Mouse (Mus musculus) hindbrain, embryonic 16.5 days (tissue): ENCODE measurements at regions not wholly inside any gene's neighbourhood (a gene's known extent, or its start where the extent isn't known, plus 50 kb on each side); places are given as distances from the start of the nearest gene placed in this dataset.

ENCODE experiments used
- ATAC-seq: fragments of 200-750 bp; cut with Nextera tagmentation; 2 replicates; pipeline ENCODE4 v1.8.0; 2017; ENCODE audit warnings: moderate TSS enrichment, moderate library complexity
- H3K27ac ChIP-seq: fragments of 300-500 bp; sonication (generic); 2 replicates; pipeline ENCODE4 v1.5.1; 2014; ENCODE audit warnings: low read depth, mild to moderate bottlenecking, control low read depth, low read length, moderate library complexity
- H3K27me3 ChIP-seq: fragments of 300-500 bp; sonication (generic); replicated peaks from 2 replicates; pipeline ENCODE4 v1.6.1; 2014; ENCODE audit warnings: low read length; ENCODE audit not compliant: control insufficient read depth, insufficient read depth
- H3K36me3 ChIP-seq: fragments of 300-500 bp; sonication (generic); 2 replicates; pipeline ENCODE4 v1.6.1; 2014; ENCODE audit warnings: mild to moderate bottlenecking, low read length, moderate library complexity, mixed read lengths; ENCODE audit not compliant: control insufficient read depth, insufficient read depth
- H3K4me1 ChIP-seq: fragments of 300-500 bp; sonication (generic); 2 replicates; pipeline ENCODE4 v1.6.1; 2014; ENCODE audit warnings: low read depth, low read length; ENCODE audit not compliant: control insufficient read depth, insufficient read depth
- H3K4me2 ChIP-seq: fragments of 300-500 bp; sonication (generic); 2 replicates; pipeline ENCODE4 v1.6.1; 2014; ENCODE audit warnings: mild to moderate bottlenecking, low read length, control low read depth, moderate library complexity
- H3K4me3 ChIP-seq: fragments of 300-500 bp; sonication (generic); 2 replicates; pipeline ENCODE4 v1.5.1; 2014; ENCODE audit warnings: mild to moderate bottlenecking, low read length, control low read depth, moderate library complexity
- H3K9ac ChIP-seq: fragments of 300-500 bp; sonication (generic); 2 replicates; pipeline ENCODE4 v1.6.1; 2014; ENCODE audit warnings: low read depth, mild to moderate bottlenecking, control low read depth, low read length, moderate library complexity
- H3K9me3 ChIP-seq: fragments of 300-500 bp; sonication (generic); 2 replicates; pipeline ENCODE4 v1.6.1; 2014; ENCODE audit warnings: mild to moderate bottlenecking, low read length, moderate library complexity; ENCODE audit not compliant: control insufficient read depth
- WGBS: fragments of 180-500 bp; shearing (Covaris S2); extraction: QIAGEN DNeasy Blood & Tissue Kit; methylation state at CpG from one replicate; pipeline ENCODE4 v1.1.7; 2014; 5-methylcytosine and 5-hydroxymethylcytosine counted together

GRCm38 (mm10) chr3:129444221-129444620, 87.9 kb upstream of the Elovl6 start:
- Histone ChIP-seq H3K9ac (no peak overlapping the region), H3K4me1 (no peaks in the 10 kb centered on the region), H3K36me3 (no peaks in the 10 kb centered on the region), H3K4me2 (no peak overlapping the region), H3K27ac (no peak overlapping the region), H3K4me3 (no peak overlapping the region), H3K9me3 (no peaks in the 10 kb centered on the region), H3K27me3 (no peaks in the 10 kb centered on the region)
- WGBS = 98% methylated on average over 3 of the region's 3 CpGs
- ATAC-seq = no peak

GRCm38 (mm10) chr3:129445961-129446360, 86.2 kb upstream of the Elovl6 start:
- ATAC-seq = no peak
- Histone ChIP-seq H3K4me2 (no peak overlapping the region), H3K36me3 (no peaks in the 10 kb centered on the region), H3K27me3 (no peaks in the 10 kb centered on the region), H3K9ac (no peak overlapping the region), H3K4me1 (no peaks in the 10 kb centered on the region), H3K4me3 (no peak overlapping the region), H3K27ac (no peak overlapping the region), H3K9me3 (no peaks in the 10 kb centered on the region)
- WGBS = 93% methylated on average over 6 of the region's 6 CpGs

DNA sequence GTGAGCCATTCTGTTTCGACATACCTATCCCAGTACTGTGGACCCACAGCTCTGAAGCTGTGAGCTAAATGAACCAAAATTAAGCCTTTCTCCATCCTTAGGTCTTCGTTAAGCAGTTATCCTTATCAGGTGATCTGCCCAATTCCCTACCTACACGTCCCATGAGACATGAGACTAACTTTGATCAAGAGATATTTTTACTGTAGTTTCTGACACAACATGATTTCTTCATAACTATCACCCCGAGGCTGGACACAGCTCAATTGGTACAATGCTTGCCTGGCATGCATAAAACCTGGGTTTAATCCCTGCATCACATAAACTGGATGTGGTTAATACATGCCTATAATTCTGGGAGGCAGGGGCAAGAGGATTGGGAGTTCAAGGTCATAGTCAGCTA, 82.2 kb upstream of the Elovl6 start:
- no peak overlapping the region for H3K27ac ChIP-seq
- H3K9ac ChIP-seq = no peak overlapping the region
- no peak overlapping the region for H3K4me3 ChIP-seq
- H3K4me2 ChIP-seq = no peak overlapping the region
- 88% methylated on average over 4 of the region's 4 CpGs for WGBS
- H3K27me3 ChIP-seq = no peaks in the 10 kb centered on the region
- H3K9me3 ChIP-seq = no peaks in the 10 kb centered on the region
- H3K36me3 ChIP-seq = no peaks in the 10 kb centered on the region
- no peak for ATAC-seq
- H3K4me1 ChIP-seq = no peaks in the 10 kb centered on the region

DNA sequence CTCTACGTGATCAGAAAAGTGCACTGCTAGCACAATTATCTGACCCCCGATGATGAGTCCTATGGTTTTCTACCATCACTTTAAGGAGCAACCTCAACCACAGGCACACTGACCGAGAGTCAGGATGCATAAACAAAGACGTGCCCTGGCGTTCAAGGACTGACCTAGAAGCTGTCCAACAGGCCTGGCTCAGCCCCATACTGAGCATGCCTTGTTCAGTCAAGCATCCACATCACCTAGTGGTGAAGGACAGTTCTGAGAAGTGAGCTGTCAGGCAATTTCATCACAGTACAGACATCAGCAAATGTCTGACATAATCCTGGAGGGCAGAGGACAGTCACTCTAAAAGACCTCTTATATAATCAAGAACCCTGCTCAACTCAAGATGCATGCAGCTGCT, 81.5 kb upstream of the Elovl6 start:
- Histone ChIP-seq H3K36me3 (no peaks in the 10 kb centered on the region), H3K4me2 (no peak overlapping the region), H3K27me3 (no peaks in the 10 kb centered on the region), H3K27ac (no peak overlapping the region), H3K9ac (no peak overlapping the region), H3K4me3 (no peak overlapping the region), H3K4me1 (no peaks in the 10 kb centered on the region), H3K9me3 (no peaks in the 10 kb centered on the region)
- no peak for ATAC-seq
- WGBS = 79% methylated on average over 5 of the region's 5 CpGs

DNA sequence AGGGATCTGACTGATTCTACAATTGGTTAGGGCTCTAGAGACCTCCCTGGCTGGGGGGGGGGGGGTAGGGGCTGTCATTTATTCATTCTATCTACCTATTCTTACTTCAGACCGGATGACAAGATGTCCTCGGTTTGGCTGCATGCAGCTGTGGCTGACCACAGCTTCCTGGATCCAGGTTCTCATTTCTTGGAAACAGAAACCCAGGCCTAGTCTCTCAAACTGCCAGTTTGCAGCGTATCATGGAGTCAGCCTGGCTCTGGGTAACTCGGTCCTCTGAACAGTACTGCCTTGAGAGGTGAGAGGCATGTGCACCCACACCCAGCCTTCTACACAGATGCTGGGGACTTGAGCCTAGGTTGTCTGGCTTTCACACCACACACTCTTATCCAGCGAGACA, 62.1 kb upstream of the Elovl6 start:
- H3K9me3 ChIP-seq = no peaks in the 10 kb centered on the region
- 87% methylated on average over 5 of the region's 5 CpGs for WGBS
- no peak overlapping the region for H3K4me2 ChIP-seq
- H3K27me3 ChIP-seq = no peaks in the 10 kb centered on the region
- no peak overlapping the region for H3K9ac ChIP-seq
- H3K27ac ChIP-seq = no peak overlapping the region
- H3K4me3 ChIP-seq = no peak overlapping the region
- H3K36me3 ChIP-seq = no peaks in the 10 kb centered on the region
- ATAC-seq = no peak
- H3K4me1 ChIP-seq = no peaks in the 10 kb centered on the region

DNA sequence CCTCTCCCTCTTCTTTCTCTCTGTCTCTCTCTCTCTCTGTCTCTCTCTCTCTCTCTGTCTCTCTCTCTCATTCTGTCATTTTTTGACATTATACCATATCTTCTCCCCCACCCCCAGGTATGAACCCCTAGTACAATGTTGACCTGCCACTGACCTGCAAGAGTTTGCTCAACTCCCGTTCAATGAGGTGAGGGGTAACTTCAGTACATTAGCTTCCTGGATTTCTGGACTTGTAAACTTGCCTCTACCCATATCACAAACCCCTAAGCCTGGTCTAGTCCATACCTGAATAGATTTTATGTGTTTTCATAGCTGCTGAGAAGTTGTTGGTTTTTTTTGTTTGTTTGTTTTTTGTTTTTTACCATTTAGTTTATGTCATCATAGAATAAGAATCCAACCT, 60.8 kb upstream of the Elovl6 start:
- no peak for ATAC-seq
- no peak overlapping the region for H3K27ac ChIP-seq
- WGBS = 100% methylated on average over 1 of the region's 1 CpGs

GRCm38 (mm10) chr3:129472008-129472407, 60.1 kb upstream of the Elovl6 start:
- H3K27me3 ChIP-seq = no peaks in the 10 kb centered on the region
- ATAC-seq = no peak
- no peaks in the 10 kb centered on the region for H3K9me3 ChIP-seq
- no peaks in the 10 kb centered on the region for H3K36me3 ChIP-seq
- H3K9ac ChIP-seq = no peak overlapping the region
- 93% methylated on average over 10 of the region's 10 CpGs for WGBS
- no peak overlapping the region for H3K4me3 ChIP-seq
- H3K27ac ChIP-seq = no peak overlapping the region
- H3K4me2 ChIP-seq = no peak overlapping the region
- no peaks in the 10 kb centered on the region for H3K4me1 ChIP-seq

More for the DNA sequence above, 60.8 kb upstream of the Elovl6 start:
- Histone ChIP-seq H3K4me3 (no peak overlapping the region), H3K9ac (no peak overlapping the region), H3K4me2 (no peak overlapping the region), H3K4me1 (no peaks in the 10 kb centered on the region), H3K9me3 (no peaks in the 10 kb centered on the region), H3K27me3 (no peaks in the 10 kb centered on the region), H3K36me3 (no peaks in the 10 kb centered on the region)

GRCm38 (mm10) chr3:129474451-129474850, 57.7 kb upstream of the Elovl6 start:
- Histone ChIP-seq H3K4me3 (no peak overlapping the region), H3K27me3 (no peaks in the 10 kb centered on the region)
- 93% methylated on average over 7 of the region's 7 CpGs for WGBS

GRCm38 (mm10) chr3:129476250-129476649, 55.9 kb upstream of the Elovl6 start:
- H3K36me3 ChIP-seq = no peaks in the 10 kb centered on the region
- no peaks in the 10 kb centered on the region for H3K4me1 ChIP-seq
- WGBS = 89% methylated on average over 4 of the region's 4 CpGs
- H3K27me3 ChIP-seq = no peaks in the 10 kb centered on the region
- no peak overlapping the region for H3K9ac ChIP-seq
- ATAC-seq = no peak
- H3K27ac ChIP-seq = no peak overlapping the region
- no peak overlapping the region for H3K4me2 ChIP-seq
- H3K4me3 ChIP-seq = no peak overlapping the region
- H3K9me3 ChIP-seq = no peaks in the 10 kb centered on the region

More at GRCm38 (mm10) chr3:129474451-129474850, 57.7 kb upstream of the Elovl6 start:
- no peaks in the 10 kb centered on the region for H3K9me3 ChIP-seq
- no peaks in the 10 kb centered on the region for H3K36me3 ChIP-seq
- H3K4me1 ChIP-seq = no peaks in the 10 kb centered on the region
- no peak overlapping the region for H3K27ac ChIP-seq
- no peak overlapping the region for H3K9ac ChIP-seq
- no peak for ATAC-seq
- H3K4me2 ChIP-seq = no peak overlapping the region

- WGBS = 93% methylated on average over 7 of the region's 7 CpGs
- ATAC-seq = no peak
- no peaks in the 10 kb centered on the region for H3K27me3 ChIP-seq
- no peak overlapping the region for H3K9ac ChIP-seq
- H3K36me3 ChIP-seq = no peaks in the 10 kb centered on the region
- H3K9me3 ChIP-seq = no peaks in the 10 kb centered on the region
- H3K4me2 ChIP-seq = no peak overlapping the region
- H3K4me3 ChIP-seq = no peak overlapping the region
- H3K27ac ChIP-seq = no peak overlapping the region
- H3K4me1 ChIP-seq = no peaks in the 10 kb centered on the region
Measured at GRCm38 (mm10) chr3:129478093-129478492, 54.1 kb upstream of the Elovl6 start.
